Mouse (Mus musculus) forebrain, embryonic 11.5 days (tissue): ENCODE data around the gene Pir. TPM values are rescaled to one million over a fixed set of nuclear protein-coding genes. Genes with fewer than 3 reads are reported as not detected.
A peak's percentile ranks its signal among the peaks of the same experiment; 100 is the strongest.

ENCODE experiments used
- ATAC-seq: fragments of 200-750 bp; cut with Nextera tagmentation; replicated peaks from 2 replicates; pipeline ENCODE4 v1.8.0; 2017; ENCODE audit warnings: moderate TSS enrichment; ENCODE audit not compliant: low FRiP score
- DNase-seq: peaks from one replicate; pipeline ENCODE4 v3.0.0-alpha.2; 2017; ENCODE audit warnings: low spot score
- H3K27ac ChIP-seq: fragments of 300-500 bp; sonication (generic); 2 replicates; pipeline ENCODE4 v1.5.1; 2014; ENCODE audit warnings: low read depth, low read length
- H3K27me3 ChIP-seq: fragments of 300-500 bp; sonication (generic); 2 replicates; pipeline ENCODE4 v1.6.1; 2014; ENCODE audit warnings: mild to moderate bottlenecking, low read length, mixed read lengths; ENCODE audit not compliant: control insufficient read depth, insufficient read depth
- H3K36me3 ChIP-seq: fragments of 300-500 bp; sonication (generic); 2 replicates; pipeline ENCODE4 v1.6.1; 2014; ENCODE audit warnings: mild to moderate bottlenecking, low read length, moderate library complexity, mixed read lengths; ENCODE audit not compliant: control insufficient read depth, insufficient read depth
- H3K4me1 ChIP-seq: fragments of 300-500 bp; sonication (generic); replicated peaks from 2 replicates; pipeline ENCODE4 v1.6.1; 2014; ENCODE audit warnings: low read length, mixed read lengths; ENCODE audit not compliant: control insufficient read depth, insufficient read depth
- H3K4me2 ChIP-seq: fragments of 300-500 bp; sonication (generic); 2 replicates; pipeline ENCODE4 v1.6.1; 2014; ENCODE audit warnings: low read depth, mild to moderate bottlenecking, low read length, moderate library complexity, mixed read lengths; ENCODE audit not compliant: severe bottlenecking
- H3K4me3 ChIP-seq: fragments of 300-500 bp; sonication (generic); 2 replicates; pipeline ENCODE4 v1.5.1; 2014; ENCODE audit warnings: low read depth, low read length
- H3K9ac ChIP-seq: fragments of 300-500 bp; sonication (generic); 2 replicates; pipeline ENCODE4 v1.6.1; 2014; ENCODE audit warnings: low read length
- H3K9me3 ChIP-seq: fragments of 300-500 bp; sonication (generic); 2 replicates; pipeline ENCODE4 v1.6.1; 2016; ENCODE audit warnings: low read length, mixed read lengths; ENCODE audit not compliant: control insufficient read depth
- WGBS: fragments of 180-500 bp; shearing (Covaris S2); extraction: QIAGEN DNeasy Blood & Tissue Kit; methylation state at CpG from one replicate; pipeline ENCODE4 v1.1.7; 2014; 5-methylcytosine and 5-hydroxymethylcytosine counted together
- polyA plus RNA-seq: library from polyadenylated mRNA; unstranded; fragments of >200 nt; fragmentation: Nextera tagmentation; extraction: Ambion mirVana; gene quantifications from 2 replicates; pipeline ENCODE4 v1.2.1, GENCODE M21; 2014

The Pir gene
- polyA plus RNA-seq, 1 experiment from 2014 or later = 12.2 TPM

GRCm38 (mm10) chrX:164420518-164420917, 151.3 kb downstream of the Pir start:
- H3K4me2 ChIP-seq = peak overlapping the region; percentile 46
- no peak for ATAC-seq
- no peak overlapping the region for H3K27ac ChIP-seq
- 64% methylated on average over 3 of the region's 3 CpGs for WGBS
- no peaks in the 10 kb centered on the region for H3K27me3 ChIP-seq
- H3K4me3 ChIP-seq = peak overlapping the region; percentile 50
- no peaks in the 10 kb centered on the region for H3K4me1 ChIP-seq
- no peaks in the 10 kb centered on the region for H3K36me3 ChIP-seq
- no peaks in the 10 kb centered on the region for H3K9me3 ChIP-seq
- H3K9ac ChIP-seq = no peak overlapping the region; the same call in 1 of the 2 replicates
- no peak for DNase-seq

Other genes starting within 250 kb of the Pir start
- 0.55 TPM in 2 replicates for gene Car5b, start 241.4 kb upstream of the Pir start, polyA plus RNA-seq
- 53.0 and 54.6 TPM in 2 replicates for gene Siah1b, start 192.9 kb upstream of the Pir start, polyA plus RNA-seq
- 0.49 and 0.99 TPM in 2 replicates for gene Cltrn, start 180.5 kb upstream of the Pir start, polyA plus RNA-seq
- 0.11 and 0.39 TPM in 2 replicates for gene Ace2, start 130.0 kb upstream of the Pir start, polyA plus RNA-seq
- 0.28 TPM in 2 replicates for gene Bmx, start 11.2 kb upstream of the Pir start, polyA plus RNA-seq
- gene Vegfd, start 104.0 kb downstream of the Pir start, polyA plus RNA-seq = 0.75 and 0.88 TPM in 2 replicates
- 16.1 and 17.7 TPM in 2 replicates for gene Piga, start 150.4 kb downstream of the Pir start, polyA plus RNA-seq
- not detected in 2 replicates for gene Asb11, start 167.6 kb downstream of the Pir start, polyA plus RNA-seq
- gene Asb9, start 237.0 kb downstream of the Pir start, polyA plus RNA-seq = 0.32 and 0.65 TPM in 2 replicates